Mouse (Mus musculus): ENCODE data around the gene Hhipl1. TPM values are rescaled to one million over a fixed set of nuclear protein-coding genes. Genes with fewer than 3 reads are reported as not detected.

Hhipl1 gene
- polyA plus RNA-seq, 1 experiment = not detected

GRCm38 (mm10) chr12:108374689-108375088, 68.6 kb downstream of the Hhipl1 start:
- Histone ChIP-seq H3K4me3 (ENCODE audit: insufficient read depth, low read depth, low read length) (no peak overlapping the region), H3K27ac (ENCODE audit: insufficient read depth, low read depth, low read length) (no peak overlapping the region), H3K4me1 (ENCODE audit: control insufficient read depth, insufficient read depth, low read length) (no peaks in the 10 kb centered on the region)
- 93% methylated on average over 8 of the region's 8 CpGs for WGBS
- TF ChIP-seq CTCF (IDR thresholded peaks at IDR 0.05; ENCODE audit: insufficient read depth, low read depth, low read length) = no peak
- no peak for TF ChIP-seq POLR2A (IDR thresholded peaks at IDR 0.05; ENCODE audit: insufficient read depth, low read depth, low read length)

GRCm38 (mm10) chr12:108378379-108379133, 72.5 kb downstream of the Hhipl1 start:
- H3K4me1 ChIP-seq (ENCODE audit: control insufficient read depth, insufficient read depth, low read length) = no peaks in the 10 kb centered on the region
- H3K27ac ChIP-seq (ENCODE audit: insufficient read depth, low read depth, low read length) = no peak overlapping the region
- WGBS = 89% methylated on average over 13 of the region's 13 CpGs
- TF ChIP-seq CTCF (IDR thresholded peaks at IDR 0.05; ENCODE audit: insufficient read depth, low read depth, low read length) = no peak
- no peak for TF ChIP-seq POLR2A (IDR thresholded peaks at IDR 0.05; ENCODE audit: insufficient read depth, low read depth, low read length)
- no peak overlapping the region for H3K4me3 ChIP-seq (ENCODE audit: insufficient read depth, low read depth, low read length)

Other genes with a start within 250 kb of the Hhipl1 start
- 511 TPM in 1 of 2 replicates, not detected in the other for gene Setd3, start 127.0 kb upstream of the Hhipl1 start, polyA plus RNA-seq (2012; ENCODE audit: insufficient read depth, insufficient read length, low replicate concordance, missing spikeins)
- not detected in 2 replicates for gene Ccnk, start 126.7 kb upstream of the Hhipl1 start, polyA plus RNA-seq (2012; ENCODE audit: insufficient read depth, insufficient read length, low replicate concordance, missing spikeins)
- not detected in 2 replicates for gene Ccdc85c, start 30.8 kb upstream of the Hhipl1 start, polyA plus RNA-seq (2012; ENCODE audit: insufficient read depth, insufficient read length, low replicate concordance, missing spikeins)
- not detected in 2 replicates for gene Cyp46a1, start 28.1 kb downstream of the Hhipl1 start, polyA plus RNA-seq (2012; ENCODE audit: insufficient read depth, insufficient read length, low replicate concordance, missing spikeins)
- gene Eml1, start 64.7 kb downstream of the Hhipl1 start, polyA plus RNA-seq (2012; ENCODE audit: insufficient read depth, insufficient read length, low replicate concordance, missing spikeins) = not detected in 2 replicates
- gene Evl, start 248.4 kb downstream of the Hhipl1 start, polyA plus RNA-seq (2012; ENCODE audit: insufficient read depth, insufficient read length, low replicate concordance, missing spikeins) = not detected in 2 replicates